ENCODE assay signal across 20 mouse cellular contexts in genomic region chr16:20411958-20412570, GRCm38 (mm10). TPM values are rescaled to one million over a fixed set of nuclear protein-coding genes. Genes with fewer than 3 reads are reported as not detected.
DNase-seq lines count a peak whose midpoint lies in the region; ATAC-seq and TF ChIP-seq lines count a peak whose summit lies in the region.
"Had no signal": no experiment of that assay in that cellular context is flagged by ENCODE, and none has a peak within 500 bp of the region (broad histone marks: within the 10 kb centered on the region; RNA-seq: fewer than 3 reads in every experiment).

No protein-coding gene starts in this region.

- H3K4me3 ChIP-seq in intestine, postnatal 0 days (ENCODE audit: low read depth, low read length): no peak overlapping the region
- H3K4me3 ChIP-seq in intestine, embryonic 15.5 days (replicated peaks): no peak overlapping the region
- H3K4me3 ChIP-seq in midbrain, embryonic 11.5 days (ENCODE audit: low read depth, low read length): no peak overlapping the region
- H3K4me3 ChIP-seq in midbrain, embryonic 13.5 days (replicated peaks): no peak overlapping the region
- H3K4me3 ChIP-seq in liver, embryonic 14.5 days (ENCODE audit: insufficient read depth in 1 of 2, low read depth in 2 of 2, low read length in 2 of 2): no peak overlapping the region
- H3K4me3 ChIP-seq: embryonic facial prominence, embryonic 13.5 days; heart, embryonic 15.5 days; limb, embryonic 12.5 days; lung, embryonic 15.5 days had no signal

- no peaks in the 10 kb centered on the region for H3K4me1 ChIP-seq in intestine, postnatal 0 days (replicated peaks; ENCODE audit: control insufficient read depth, insufficient read depth, low read length)
- no peaks in the 10 kb centered on the region for H3K4me1 ChIP-seq in intestine, embryonic 15.5 days (replicated peaks)
- H3K4me1 ChIP-seq in midbrain, embryonic 11.5 days (ENCODE audit: control insufficient read depth, insufficient read depth, low read length): no peaks in the 10 kb centered on the region
- H3K4me1 ChIP-seq in midbrain, embryonic 13.5 days (replicated peaks): no peaks in the 10 kb centered on the region
- peaks cover 8 to 17% of the 10 kb centered on the region in 2 experiments for H3K4me1 ChIP-seq in liver, embryonic 14.5 days (replicated peaks; ENCODE audit: control insufficient read depth in 2 of 2, insufficient read depth in 2 of 2, low read length in 1 of 2)
- H3K4me1 ChIP-seq: limb, embryonic 12.5 days; lung, embryonic 15.5 days had no signal

- ATAC-seq in intestine, postnatal 0 days: peak; percentile 29; the same call in 1 of the 2 replicates
- ATAC-seq in intestine, embryonic 15.5 days: no peak
- ATAC-seq in midbrain, embryonic 11.5 days (ENCODE audit: low FRiP score): no peak
- ATAC-seq in midbrain, embryonic 13.5 days: no peak
- 0 out of 2 replicates have a peak, but pooled peaks have one; percentile 26 for ATAC-seq in liver, embryonic 14.5 days (ENCODE audit: insufficient read depth)
- no peak for ATAC-seq in CD4-positive, CD25-positive, alpha-beta regulatory T cell, adult 4 months
- ATAC-seq: forebrain, embryonic 16.5 days; hindbrain, embryonic 16.5 days; Patski had no signal

- H3K36me3 ChIP-seq in intestine, postnatal 0 days (ENCODE audit: control insufficient read depth, insufficient read depth): no peaks in the 10 kb centered on the region
- H3K36me3 ChIP-seq in intestine, embryonic 15.5 days: no peaks in the 10 kb centered on the region
- no peaks in the 10 kb centered on the region for H3K36me3 ChIP-seq in midbrain, embryonic 11.5 days (ENCODE audit: control insufficient read depth, insufficient read depth, low read length)
- H3K36me3 ChIP-seq in midbrain, embryonic 13.5 days: peaks cover 19% of the 10 kb centered on the region
- no peaks in the 10 kb centered on the region; the same call in 1 of the 2 replicates for H3K36me3 ChIP-seq in liver, embryonic 14.5 days (replicated peaks; ENCODE audit: control insufficient read depth, insufficient read depth, low read depth)
- H3K36me3 ChIP-seq: lung, embryonic 15.5 days had no signal

- peak; percentile 39 for DNase-seq in midbrain, embryonic 11.5 days (ENCODE audit: low spot score, missing footprints)
- no peak for DNase-seq in liver, embryonic 14.5 days (ENCODE audit: low read depth in 3 of 3, low spot score in 3 of 3)
- no peak for DNase-seq in thymus, postnatal 0 days (ENCODE audit: low spot score)
- DNase-seq: adrenal gland, postnatal 25 days; cerebellum, adult 11-12 months; cerebellum, postnatal 14 days; lung, postnatal 4 days; right cerebral cortex, postnatal 25 days; thymus, adult 2 months had no signal

- no peaks in the 10 kb centered on the region for H3K27me3 ChIP-seq in intestine, postnatal 0 days (replicated peaks; ENCODE audit: control insufficient read depth, insufficient read depth, low read length)
- H3K27me3 ChIP-seq in intestine, embryonic 15.5 days (replicated peaks): no peaks in the 10 kb centered on the region
- H3K27me3 ChIP-seq in midbrain, embryonic 11.5 days (ENCODE audit: control insufficient read depth, insufficient read depth, low read length): no peaks in the 10 kb centered on the region
- no peaks in the 10 kb centered on the region for H3K27me3 ChIP-seq in midbrain, embryonic 13.5 days
- no peaks in the 10 kb centered on the region for H3K27me3 ChIP-seq in liver, embryonic 14.5 days (ENCODE audit: control insufficient read depth, insufficient read depth, low read length)
- H3K27me3 ChIP-seq: embryonic facial prominence, embryonic 13.5 days; heart, embryonic 15.5 days; limb, embryonic 12.5 days; lung, embryonic 15.5 days; Patski had no signal

- H3K4me2 ChIP-seq in intestine, postnatal 0 days (replicated peaks; ENCODE audit: low read depth): no peak overlapping the region
- H3K4me2 ChIP-seq in intestine, embryonic 15.5 days (replicated peaks): no peak overlapping the region
- no peak overlapping the region for H3K4me2 ChIP-seq in midbrain, embryonic 11.5 days
- H3K4me2 ChIP-seq in midbrain, embryonic 13.5 days (replicated peaks): no peak overlapping the region
- no peak overlapping the region for H3K4me2 ChIP-seq in liver, embryonic 14.5 days (ENCODE audit: low read depth)
- H3K4me2 ChIP-seq: embryonic facial prominence, embryonic 13.5 days; heart, embryonic 15.5 days; limb, embryonic 12.5 days; lung, embryonic 15.5 days had no signal

- H3K9ac ChIP-seq in intestine, postnatal 0 days (ENCODE audit: low read depth, low read length): no peak overlapping the region
- no peak overlapping the region for H3K9ac ChIP-seq in intestine, embryonic 15.5 days
- H3K9ac ChIP-seq in midbrain, embryonic 11.5 days (ENCODE audit: low read length): no peak overlapping the region
- no peak overlapping the region for H3K9ac ChIP-seq in midbrain, embryonic 13.5 days (replicated peaks)
- H3K9ac ChIP-seq in liver, embryonic 14.5 days (replicated peaks): no peak overlapping the region
- H3K9ac ChIP-seq: embryonic facial prominence, embryonic 13.5 days; heart, embryonic 15.5 days; limb, embryonic 12.5 days; lung, embryonic 15.5 days had no signal

- no peaks in the 10 kb centered on the region for H3K9me3 ChIP-seq in intestine, postnatal 0 days (ENCODE audit: control insufficient read depth)
- no peaks in the 10 kb centered on the region for H3K9me3 ChIP-seq in intestine, embryonic 15.5 days
- H3K9me3 ChIP-seq in midbrain, embryonic 11.5 days (ENCODE audit: control insufficient read depth, low read length): no peaks in the 10 kb centered on the region
- H3K9me3 ChIP-seq in midbrain, embryonic 13.5 days: no peaks in the 10 kb centered on the region
- H3K9me3 ChIP-seq in liver, embryonic 14.5 days (ENCODE audit: control insufficient read depth, low read length): no peaks in the 10 kb centered on the region
- H3K9me3 ChIP-seq: embryonic facial prominence, embryonic 13.5 days; heart, embryonic 15.5 days; limb, embryonic 12.5 days; lung, embryonic 15.5 days had no signal

- TF ChIP-seq CTCF in intestine, postnatal 0 days (IDR thresholded peaks at IDR 0.05; ENCODE audit: low read depth): no peak
- TF ChIP-seq CTCF in liver, embryonic 14.5 days (IDR thresholded peaks at IDR 0.05; ENCODE audit: low read depth): no peak

- no peak for TF ChIP-seq EP300 in liver, embryonic 14.5 days (IDR thresholded peaks at IDR 0.05; ENCODE audit: low read depth)

- no peak overlapping the region for H3K27ac ChIP-seq in intestine, postnatal 0 days (ENCODE audit: low read depth, low read length)
- no peak overlapping the region for H3K27ac ChIP-seq in intestine, embryonic 15.5 days
- H3K27ac ChIP-seq in midbrain, embryonic 11.5 days (ENCODE audit: low read depth, low read length): no peak overlapping the region
- no peak overlapping the region for H3K27ac ChIP-seq in midbrain, embryonic 13.5 days
- no peak overlapping the region for H3K27ac ChIP-seq in liver, embryonic 14.5 days
- H3K27ac ChIP-seq: embryonic facial prominence, embryonic 13.5 days; heart, embryonic 15.5 days; limb, embryonic 12.5 days; lung, embryonic 15.5 days had no signal

- WGBS in intestine, postnatal 0 days: 59% methylated on average over 8 of the region's 8 CpGs
- WGBS in intestine, embryonic 15.5 days: 73% methylated on average over 8 of the region's 8 CpGs
- WGBS in midbrain, embryonic 11.5 days: 87% methylated on average over 8 of the region's 8 CpGs
- 82% methylated on average over 8 of the region's 8 CpGs for WGBS in midbrain, embryonic 13.5 days
- 68% methylated on average over 8 of the region's 8 CpGs for WGBS in liver, embryonic 14.5 days (ENCODE audit: insufficient replicate concordance)

RNA-seq across cellular contexts. Expression of gene Abcc5, which starts 14.1 kb away (rescaled TPM):
- polyA plus RNA-seq in intestine, postnatal 0 days (2015; fragmentation: Nextera tagmentation; extraction: Ambion mirVana): 11.5 and 13.7 TPM in 2 replicates
- polyA plus RNA-seq in intestine, embryonic 15.5 days (2015; fragmentation: Nextera tagmentation; extraction: Ambion mirVana): 39.4 and 40.0 TPM in 2 replicates
- polyA plus RNA-seq in midbrain, embryonic 11.5 days (2014; fragmentation: Nextera tagmentation; extraction: Ambion mirVana): 58.3 and 61.7 TPM in 2 replicates
- polyA plus RNA-seq in midbrain, embryonic 13.5 days (2015; fragmentation: Nextera tagmentation; extraction: Ambion mirVana): 141 and 150 TPM in 2 replicates
- polyA plus RNA-seq in liver, embryonic 14.5 days (2012; rRNA removed): 22.8 and 26.2 TPM in 2 replicates
- 14.5 and 15.7 TPM in 2 replicates for polyA plus RNA-seq in liver, embryonic 14.5 days (2014; fragmentation: Nextera tagmentation; extraction: Ambion mirVana)
- polyA plus RNA-seq in thymus, postnatal 0 days (2015; fragmentation: Nextera tagmentation; extraction: Ambion mirVana): 64.8 and 82.9 TPM in 2 replicates
- polyA plus RNA-seq in CD4-positive, CD25-positive, alpha-beta regulatory T cell, adult 4 months (2017; shearing (Covaris generic)): 10 to 100 TPM; 36.6 to 41.9 TPM

Comparison
In these comparisons a context has a peak if more than half of its experiments do, and no peak if none do; other contexts are left out.
1. ATAC-seq: peak in intestine, postnatal 0 days (single experiment) and liver, embryonic 14.5 days (single experiment); none in intestine, embryonic 15.5 days (single experiment), midbrain, embryonic 11.5 days (single experiment), midbrain, embryonic 13.5 days (single experiment) and CD4-positive, CD25-positive, alpha-beta regulatory T cell, adult 4 months (single experiment).